Comparison of ENCODE assay signal across 8 mouse cellular contexts in genomic region chr5:122820777-122821523, GRCm38 (mm10). TPM values are rescaled to one million over a fixed set of nuclear protein-coding genes. Genes with fewer than 3 reads are reported as not detected.
DNase-seq lines count a peak whose midpoint lies in the region; ATAC-seq lines count a peak whose summit lies in the region.

Gene Anapc5 (minus strand): TSS chr5:122821339.

- DNase-seq in c-Kit-negative CD71-positive TER-119-positive erythroid progenitor cells, embryonic 14.5 days (ENCODE audit: low read depth, low spot score) = peak; percentile 96
- DNase-seq in fibroblast of lung, adult 2 months (ENCODE audit: low read depth) = peak; percentile 90
- DNase-seq in kidney, postnatal 14 days = peak; percentile 94
- DNase-seq in liver, embryonic 13.5 days = peak; percentile 91
- DNase-seq in neural tube, embryonic 10.5 days (ENCODE audit: extremely low spot score, low spot score) = peak; percentile 93

- peaks cover 6 to 14% of the 10 kb centered on the region in 2 experiments for H3K4me1 ChIP-seq in heart, embryonic 14.5 days (ENCODE audit: control insufficient read depth in 2 of 2, insufficient read depth in 2 of 2, low read length in 2 of 2)
- peaks cover 53% of the 10 kb centered on the region for H3K4me1 ChIP-seq in liver, embryonic 13.5 days (replicated peaks)
- 0 out of 2 replicates have a peak, but pooled peaks cover 5% of the 10 kb centered on the region for H3K4me1 ChIP-seq in stomach, embryonic 16.5 days (ENCODE audit: control insufficient read depth, insufficient read depth, low read length)

- peak within 1 kb of the TSS; percentile 91 for H3K9ac ChIP-seq in heart, embryonic 14.5 days (ENCODE audit: low read length)
- peak within 1 kb of the TSS; percentile 84 for H3K9ac ChIP-seq in liver, embryonic 13.5 days
- H3K9ac ChIP-seq in stomach, embryonic 16.5 days (ENCODE audit: low read length) = peak within 1 kb of the TSS; percentile 75

- peak; percentile 98 for ATAC-seq in CD4-positive, CD25-positive, alpha-beta regulatory T cell, adult 4 months
- ATAC-seq in heart, embryonic 14.5 days (ENCODE audit: insufficient number of reproducible peaks, insufficient read depth, low FRiP score, low read depth) = peak; percentile 100
- ATAC-seq in liver, embryonic 13.5 days (ENCODE audit: low read depth) = peak; percentile 99
- peak; percentile 100 for ATAC-seq in stomach, embryonic 16.5 days (ENCODE audit: insufficient read depth, low FRiP score)

- no peaks in the 10 kb centered on the region for H3K27me3 ChIP-seq in heart, embryonic 14.5 days (ENCODE audit: control insufficient read depth, insufficient read depth, low read length)
- no peaks in the 10 kb centered on the region for H3K27me3 ChIP-seq in liver, embryonic 13.5 days
- H3K27me3 ChIP-seq in stomach, embryonic 16.5 days (ENCODE audit: control insufficient read depth, insufficient read depth, low read length) = no peaks in the 10 kb centered on the region

- peak within 1 kb of the TSS; percentile 64 to 83 for H3K4me3 ChIP-seq in heart, embryonic 14.5 days (ENCODE audit: control insufficient read depth in 1 of 2, insufficient read depth in 1 of 2, low read depth in 1 of 2, low read length in 2 of 2)
- H3K4me3 ChIP-seq in liver, embryonic 13.5 days (replicated peaks) = peak within 1 kb of the TSS; percentile 74
- peak within 1 kb of the TSS; percentile 56 for H3K4me3 ChIP-seq in stomach, embryonic 16.5 days (replicated peaks; ENCODE audit: low read length)

- H3K27ac ChIP-seq in heart, embryonic 14.5 days (replicated peaks in 1 of 2; ENCODE audit: control insufficient read depth in 1 of 2, insufficient read depth in 1 of 2, low read depth in 2 of 2, low read length in 2 of 2) = peak within 1 kb of the TSS; percentile 90 to 96
- peak within 1 kb of the TSS; percentile 95 for H3K27ac ChIP-seq in liver, embryonic 13.5 days
- H3K27ac ChIP-seq in stomach, embryonic 16.5 days (ENCODE audit: low read length) = peak within 1 kb of the TSS; percentile 86

- under 1% methylated on average over 55 of the region's 55 CpGs for whole genome bisulfite sequencing in heart, embryonic 14.5 days
- WGBS in liver, embryonic 13.5 days (ENCODE audit: insufficient replicate concordance) = under 1% methylated on average over 55 of the region's 55 CpGs
- WGBS in stomach, embryonic 16.5 days = under 1% methylated on average over 55 of the region's 55 CpGs

- H3K4me2 ChIP-seq in heart, embryonic 14.5 days (ENCODE audit: low read length) = peak within 1 kb of the TSS; percentile 66
- peak within 1 kb of the TSS; percentile 75 for H3K4me2 ChIP-seq in liver, embryonic 13.5 days
- H3K4me2 ChIP-seq in stomach, embryonic 16.5 days (ENCODE audit: low read depth, low read length) = peak within 1 kb of the TSS; percentile 56

- H3K9me3 ChIP-seq in heart, embryonic 14.5 days (ENCODE audit: control insufficient read depth, low read length) = no peaks in the 10 kb centered on the region
- no peaks in the 10 kb centered on the region for H3K9me3 ChIP-seq in liver, embryonic 13.5 days (replicated peaks)
- no peaks in the 10 kb centered on the region for H3K9me3 ChIP-seq in stomach, embryonic 16.5 days (replicated peaks; ENCODE audit: control insufficient read depth, low read length)

- peaks cover 38% of the 10 kb centered on the region for H3K36me3 ChIP-seq in heart, embryonic 14.5 days (ENCODE audit: control insufficient read depth, insufficient read depth, low read length)
- H3K36me3 ChIP-seq in liver, embryonic 13.5 days = peaks cover 33% of the 10 kb centered on the region
- peaks cover 16% of the 10 kb centered on the region; the same call in 1 of the 2 replicates for H3K36me3 ChIP-seq in stomach, embryonic 16.5 days (ENCODE audit: control insufficient read depth, insufficient read depth, low read length)

RNA-seq across cellular contexts. Expression of gene Anapc5, which starts in this region (rescaled TPM):
- polyA plus RNA-seq in CD4-positive, CD25-positive, alpha-beta regulatory T cell, adult 4 months (2017; shearing (Covaris generic)) = 100 to 1,000 TPM; 107 to 151 TPM
- 327 and 338 TPM in 2 replicates for polyA plus RNA-seq in heart, embryonic 14.5 days (2014; fragmentation: Nextera tagmentation; extraction: Ambion mirVana)
- polyA plus RNA-seq in liver, embryonic 13.5 days (2015; fragmentation: Nextera tagmentation; extraction: Ambion mirVana) = 258 and 301 TPM in 2 replicates
- 380 and 385 TPM in 2 replicates for polyA plus RNA-seq in stomach, embryonic 16.5 days (2015; fragmentation: Nextera tagmentation; extraction: Ambion mirVana)

Comparison
In these comparisons a context has a peak if more than half of its experiments do, and no peak if none do; other contexts are left out.
1. Peak in every context shown above with its lines: DNase-seq, ATAC-seq, H3K4me3 ChIP-seq and H3K27ac ChIP-seq.